Mouse (Mus musculus): ENCODE results near the gene Ints7.

DNA sequence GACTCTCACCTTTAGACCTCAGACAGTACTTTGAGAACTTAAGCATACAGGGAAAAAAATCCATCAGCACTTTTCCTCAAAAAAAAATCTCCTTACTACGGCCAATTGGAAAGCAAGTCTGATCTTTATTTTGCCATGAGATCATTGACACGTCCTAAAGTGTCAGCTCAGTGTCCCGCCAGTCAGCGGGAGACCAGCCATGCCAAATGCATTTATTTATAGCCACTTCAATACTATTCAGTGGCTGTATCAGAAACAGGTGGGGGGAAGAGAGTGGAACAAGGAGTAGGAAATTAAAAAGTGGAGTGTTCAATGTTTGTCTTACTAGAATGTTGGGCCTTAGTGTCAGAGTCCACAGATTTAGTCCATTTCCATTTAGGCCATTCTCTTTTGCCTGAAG, 24.6 kb upstream of the Ints7 start:
- TF ChIP-seq POLR2A (IDR thresholded peaks at IDR 0.05; ENCODE audit: extremely low read depth, insufficient read depth, low read length) (no peak), CTCF (IDR thresholded peaks at IDR 0.05; ENCODE audit: low read depth, low read length) (no peak)

All from liver, adult 2 months (tissue).